Mouse (Mus musculus) forebrain, embryonic 11.5 days (tissue): Measurements from ENCODE around the gene H2al1o. TPM values are rescaled to one million over a fixed set of nuclear protein-coding genes. Genes with fewer than 3 reads are reported as not detected.
"Not testable (repeated sequence)": the region's sequence is repeated elsewhere in the genome, so short reads cannot be mapped to it uniquely, and the experiment has no call there.

Experiments used
- ATAC-seq: fragments of 200-750 bp; cut with Nextera tagmentation; replicated peaks from 2 replicates; pipeline ENCODE4 v1.8.0; 2017; ENCODE audit warnings: moderate TSS enrichment; ENCODE audit not compliant: low FRiP score
- DNase-seq: peaks from one replicate; pipeline ENCODE4 v3.0.0-alpha.2; 2017; ENCODE audit warnings: low spot score
- H3K27ac ChIP-seq: fragments of 300-500 bp; sonication (generic); 2 replicates; pipeline ENCODE4 v1.5.1; 2014; ENCODE audit warnings: low read depth, low read length
- H3K27me3 ChIP-seq: fragments of 300-500 bp; sonication (generic); 2 replicates; pipeline ENCODE4 v1.6.1; 2014; ENCODE audit warnings: mild to moderate bottlenecking, low read length, mixed read lengths; ENCODE audit not compliant: control insufficient read depth, insufficient read depth
- H3K36me3 ChIP-seq: fragments of 300-500 bp; sonication (generic); 2 replicates; pipeline ENCODE4 v1.6.1; 2014; ENCODE audit warnings: mild to moderate bottlenecking, low read length, moderate library complexity, mixed read lengths; ENCODE audit not compliant: control insufficient read depth, insufficient read depth
- H3K4me1 ChIP-seq: fragments of 300-500 bp; sonication (generic); replicated peaks from 2 replicates; pipeline ENCODE4 v1.6.1; 2014; ENCODE audit warnings: low read length, mixed read lengths; ENCODE audit not compliant: control insufficient read depth, insufficient read depth
- H3K4me2 ChIP-seq: fragments of 300-500 bp; sonication (generic); 2 replicates; pipeline ENCODE4 v1.6.1; 2014; ENCODE audit warnings: low read depth, mild to moderate bottlenecking, low read length, moderate library complexity, mixed read lengths; ENCODE audit not compliant: severe bottlenecking
- H3K4me3 ChIP-seq: fragments of 300-500 bp; sonication (generic); 2 replicates; pipeline ENCODE4 v1.5.1; 2014; ENCODE audit warnings: low read depth, low read length
- H3K9ac ChIP-seq: fragments of 300-500 bp; sonication (generic); 2 replicates; pipeline ENCODE4 v1.6.1; 2014; ENCODE audit warnings: low read length
- H3K9me3 ChIP-seq: fragments of 300-500 bp; sonication (generic); 2 replicates; pipeline ENCODE4 v1.6.1; 2016; ENCODE audit warnings: low read length, mixed read lengths; ENCODE audit not compliant: control insufficient read depth
- WGBS: fragments of 180-500 bp; shearing (Covaris S2); extraction: QIAGEN DNeasy Blood & Tissue Kit; methylation state at CpG from one replicate; pipeline ENCODE4 v1.1.7; 2014; 5-methylcytosine and 5-hydroxymethylcytosine counted together
- polyA plus RNA-seq: library from polyadenylated mRNA; unstranded; fragments of >200 nt; fragmentation: Nextera tagmentation; extraction: Ambion mirVana; gene quantifications from 2 replicates; pipeline ENCODE4 v1.2.1, GENCODE M21; 2014

The H2al1o gene
- polyA plus RNA-seq = not detected in 2 replicates

DNA sequence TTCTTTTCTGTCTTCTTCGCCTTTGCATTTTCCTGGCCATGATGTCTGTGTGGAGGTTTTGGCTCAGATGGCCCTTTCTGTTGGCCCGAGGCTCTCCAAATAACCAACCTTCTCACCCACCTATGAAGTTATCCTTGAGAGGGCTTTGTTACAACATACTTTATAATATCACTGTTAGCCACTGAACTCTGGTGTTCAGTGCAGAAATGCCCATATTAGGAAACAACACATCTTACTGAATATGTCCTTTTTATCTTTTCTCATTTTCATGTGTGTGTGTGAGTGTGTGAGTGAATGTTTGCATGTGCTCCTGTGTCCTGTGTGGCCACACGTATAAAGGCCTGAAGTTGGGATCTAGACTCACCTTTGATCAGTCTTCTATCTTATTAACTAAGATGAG lies at the start of gene H2al1o:
Gene H2al1o (minus strand): TSS at position 101 of the 400 bp plus-strand sequence.
- H3K4me1 ChIP-seq, H3K4me3 ChIP-seq, DNase-seq, ATAC-seq, H3K4me2 ChIP-seq, H3K9me3 ChIP-seq, H3K36me3 ChIP-seq, H3K27me3 ChIP-seq, H3K27ac ChIP-seq, H3K9ac ChIP-seq: not testable (repeated sequence)
- WGBS = 79% methylated on average over 3 of the region's 3 CpGs

DNA sequence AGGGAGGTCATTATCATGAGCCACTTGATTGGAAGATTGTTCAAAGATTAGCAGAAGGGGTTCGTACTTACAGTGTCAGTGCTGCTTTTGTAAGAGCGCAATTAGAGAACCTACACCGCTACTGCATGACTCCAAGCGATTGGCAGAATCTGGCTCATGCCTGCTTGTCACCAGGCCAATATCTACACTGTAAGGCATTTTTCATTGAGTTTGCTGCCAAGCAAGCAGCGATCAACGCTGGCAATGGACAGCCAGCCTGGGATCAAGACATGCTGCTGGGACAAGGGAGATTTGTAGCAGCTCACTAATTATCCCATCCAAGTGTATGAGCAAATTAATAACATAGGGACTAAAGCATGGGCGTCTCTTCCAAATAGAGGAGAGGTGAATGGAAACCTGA lies 25.8 kb upstream of the H2al1o start:
- not testable (repeated sequence) for H3K27me3 ChIP-seq, H3K27ac ChIP-seq, ATAC-seq, H3K36me3 ChIP-seq, H3K9ac ChIP-seq, H3K4me3 ChIP-seq, H3K9me3 ChIP-seq, H3K4me1 ChIP-seq, DNase-seq, H3K4me2 ChIP-seq
- WGBS = 91% methylated on average over 7 of the region's 7 CpGs

- H3K27ac ChIP-seq = no peak overlapping the region
- H3K4me3 ChIP-seq = no peak overlapping the region
- no peak overlapping the region for H3K4me2 ChIP-seq
- H3K36me3 ChIP-seq = no peaks in the 10 kb centered on the region
- WGBS = 93% methylated on average over 3 of the region's 3 CpGs
- no peaks in the 10 kb centered on the region for H3K4me1 ChIP-seq
- ATAC-seq (no peak), DNase-seq (no peak)
- no peaks in the 10 kb centered on the region for H3K9me3 ChIP-seq
- no peaks in the 10 kb centered on the region for H3K27me3 ChIP-seq
- H3K9ac ChIP-seq = no peak overlapping the region
These were observed 35.3 kb downstream of the H2al1o start for GRCm38 (mm10) chrX:9536881-9537280.

Other genes with a start within 250 kb of the H2al1o start
- not detected in 2 replicates for gene H2al1k, start 221.8 kb downstream of the H2al1o start, polyA plus RNA-seq
- 0.63 and 0.96 TPM in 2 replicates for gene Cybb, start 84.6 kb downstream of the H2al1o start, polyA plus RNA-seq
- gene Dynlt3, start 90.6 kb upstream of the H2al1o start, polyA plus RNA-seq = 28.5 and 29.2 TPM in 2 replicates